Mouse (Mus musculus) stomach, postnatal 0 days (tissue): ENCODE data around the gene Tmem202. TPM values are rescaled to one million over a fixed set of nuclear protein-coding genes. Genes with fewer than 3 reads are reported as not detected.

Source experiments
- ATAC-seq: fragments of 200-750 bp; cut with Nextera tagmentation; 2 replicates; pipeline ENCODE4 v1.8.0; 2017; ENCODE audit not compliant: low FRiP score, low TSS enrichment
- DNase-seq: peaks from one replicate; pipeline ENCODE4 v3.0.0-alpha.2; 2016; ENCODE audit warnings: low spot score
- H3K27ac ChIP-seq: fragments of 300-500 bp; sonication (generic); replicated peaks from 2 replicates; pipeline ENCODE4 v1.5.1; 2014; ENCODE audit warnings: mild to moderate bottlenecking, control low read depth
- H3K27me3 ChIP-seq: fragments of 300-500 bp; sonication (generic); 2 replicates; pipeline ENCODE4 v1.6.1; 2014; ENCODE audit warnings: low read length; ENCODE audit not compliant: control insufficient read depth, insufficient read depth
- H3K36me3 ChIP-seq: fragments of 300-500 bp; sonication (generic); 2 replicates; pipeline ENCODE4 v1.6.1; 2014; ENCODE audit warnings: low read length, mixed read lengths; ENCODE audit not compliant: control insufficient read depth, insufficient read depth
- H3K4me1 ChIP-seq: fragments of 300-500 bp; sonication (generic); replicated peaks from 2 replicates; pipeline ENCODE4 v1.6.1; 2014; ENCODE audit warnings: antibody characterized with exemption; ENCODE audit not compliant: control insufficient read depth, insufficient read depth
- H3K4me2 ChIP-seq: fragments of 300-500 bp; sonication (generic); replicated peaks from 2 replicates; pipeline ENCODE4 v1.6.1; 2014; ENCODE audit warnings: low read depth, mild to moderate bottlenecking, control low read depth, moderate library complexity
- H3K4me3 ChIP-seq: fragments of 300-500 bp; sonication (generic); 2 replicates; pipeline ENCODE4 v1.5.1; 2014; ENCODE audit warnings: low read depth, low read length, control low read depth
- H3K9ac ChIP-seq: fragments of 300-500 bp; sonication (generic); 2 replicates; pipeline ENCODE4 v1.6.1; 2014; ENCODE audit warnings: mild to moderate bottlenecking, low read length, control low read depth, mixed read lengths
- H3K9me3 ChIP-seq: fragments of 300-500 bp; sonication (generic); 2 replicates; pipeline ENCODE4 v1.6.1; 2016; ENCODE audit warnings: low read length; ENCODE audit not compliant: control insufficient read depth
- CTCF ChIP-seq: IDR thresholded peaks from 2 replicates; pipeline ENCODE4 v1.5.1; 2016; ENCODE audit warnings: antibody characterized with exemption, low read depth, mild to moderate bottlenecking, moderate library complexity
- EP300 ChIP-seq: optimal IDR thresholded peaks from 2 replicates; pipeline ENCODE3; 2016; ENCODE audit warnings: antibody characterized with exemption
- WGBS: fragments of 180-500 bp; shearing (Covaris S2); extraction: QIAGEN DNeasy Blood & Tissue Kit; methylation state at CpG from one replicate; pipeline ENCODE4 v1.1.7; 2014; 5-methylcytosine and 5-hydroxymethylcytosine counted together
- polyA plus RNA-seq: library from polyadenylated mRNA; unstranded; fragments of >200 nt; fragmentation: Nextera tagmentation; extraction: Ambion mirVana; gene quantifications from 2 replicates; pipeline ENCODE4 v1.2.1, GENCODE M21; 2015

Gene Tmem202
- polyA plus RNA-seq, 1 experiment from 2014 or later: 0.25 TPM

- H3K9me3 ChIP-seq: no peaks in the 10 kb centered on the region
- H3K36me3 ChIP-seq: no peaks in the 10 kb centered on the region
- DNase-seq (no peak), ATAC-seq (no peak)
- H3K4me3 ChIP-seq: no peak overlapping the region
- no peaks in the 10 kb centered on the region for H3K27me3 ChIP-seq
- no peak for TF ChIP-seq EP300
- no peak for TF ChIP-seq CTCF
- H3K4me2 ChIP-seq: no peak overlapping the region
- WGBS: 47% methylated on average over 5 of the region's 5 CpGs
- H3K27ac ChIP-seq: no peak overlapping the region
- H3K4me1 ChIP-seq: no peaks in the 10 kb centered on the region
- H3K9ac ChIP-seq: no peak overlapping the region
Observed at GRCm38 (mm10) chr9:59531645-59532044, 8.0 kb downstream of the Tmem202 start.

GRCm38 (mm10) chr9:59528274-59528673 lies 11.4 kb downstream of the Tmem202 start:
- Histone ChIP-seq H3K36me3 (no peaks in the 10 kb centered on the region), H3K4me3 (no peak overlapping the region), H3K27ac (no peak overlapping the region), H3K4me2 (no peak overlapping the region), H3K27me3 (no peaks in the 10 kb centered on the region), H3K9me3 (no peaks in the 10 kb centered on the region), H3K4me1 (no peaks in the 10 kb centered on the region), H3K9ac (no peak overlapping the region)
- TF ChIP-seq EP300 (no peak), CTCF (no peak)
- ATAC-seq (no peak), DNase-seq (no peak)
- 83% methylated on average over 2 of the region's 2 CpGs for WGBS

GRCm38 (mm10) chr9:59527580-59527979 lies 12.1 kb downstream of the Tmem202 start:
- Histone ChIP-seq H3K4me1 (no peaks in the 10 kb centered on the region), H3K4me2 (no peak overlapping the region), H3K27ac (no peak overlapping the region), H3K27me3 (no peaks in the 10 kb centered on the region), H3K36me3 (no peaks in the 10 kb centered on the region), H3K9ac (no peak overlapping the region), H3K4me3 (no peak overlapping the region), H3K9me3 (no peaks in the 10 kb centered on the region)
- no peak for TF ChIP-seq EP300
- TF ChIP-seq CTCF: no peak
- no peak for DNase-seq
- 85% methylated on average over 3 of the region's 3 CpGs for WGBS
- no peak for ATAC-seq

- no peaks in the 10 kb centered on the region for H3K36me3 ChIP-seq
- no peaks in the 10 kb centered on the region for H3K9me3 ChIP-seq
- H3K27ac ChIP-seq: no peak overlapping the region
- H3K4me3 ChIP-seq: no peak overlapping the region
- H3K9ac ChIP-seq: no peak overlapping the region
- WGBS: 74% methylated on average over 6 of the region's 6 CpGs
- TF ChIP-seq EP300: no peak
- H3K27me3 ChIP-seq: no peaks in the 10 kb centered on the region
- no peak overlapping the region for H3K4me2 ChIP-seq
- no peaks in the 10 kb centered on the region for H3K4me1 ChIP-seq
- no peak for ATAC-seq
- DNase-seq: no peak
Observed at GRCm38 (mm10) chr9:59526727-59527126, 12.9 kb downstream of the Tmem202 start.

DNA sequence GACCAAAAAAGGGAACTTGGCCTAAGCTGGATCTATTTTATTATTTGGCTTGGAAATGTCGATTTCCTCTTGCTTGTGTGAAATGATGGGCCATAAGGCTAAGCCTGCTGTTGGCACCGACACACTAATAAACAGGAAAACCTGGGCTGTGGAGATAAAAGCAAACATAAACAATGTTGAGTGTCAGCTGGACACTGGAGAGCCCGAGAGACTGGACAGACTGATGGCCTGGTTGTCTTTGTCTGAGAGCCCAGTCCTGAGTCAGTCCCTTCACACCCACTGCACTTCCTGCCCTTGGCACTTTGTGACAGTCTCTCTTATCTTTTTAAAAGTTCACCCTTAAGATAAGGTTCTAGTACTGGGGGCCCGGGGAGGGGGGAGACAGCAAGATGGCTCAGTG lies 16.7 kb downstream of the Tmem202 start:
- ATAC-seq: no peak
- no peak for DNase-seq
- H3K4me2 ChIP-seq: no peak overlapping the region
- no peaks in the 10 kb centered on the region for H3K9me3 ChIP-seq
- H3K36me3 ChIP-seq: no peaks in the 10 kb centered on the region
- H3K4me1 ChIP-seq: no peaks in the 10 kb centered on the region
- H3K4me3 ChIP-seq: no peak overlapping the region
- no peaks in the 10 kb centered on the region for H3K27me3 ChIP-seq
- no peak overlapping the region for H3K27ac ChIP-seq
- 43% methylated on average over 4 of the region's 4 CpGs for WGBS
- TF ChIP-seq CTCF (no peak), EP300 (no peak)
- H3K9ac ChIP-seq: no peak overlapping the region

GRCm38 (mm10) chr9:59519396-59519795 lies 20.3 kb downstream of the Tmem202 start:
- Histone ChIP-seq H3K4me1 (no peaks in the 10 kb centered on the region), H3K9ac (no peak overlapping the region), H3K36me3 (no peaks in the 10 kb centered on the region), H3K27me3 (no peaks in the 10 kb centered on the region), H3K27ac (no peak overlapping the region), H3K9me3 (no peaks in the 10 kb centered on the region), H3K4me2 (no peak overlapping the region), H3K4me3 (no peak overlapping the region)
- no peak for DNase-seq
- TF ChIP-seq EP300 (no peak), CTCF (no peak)
- WGBS: 80% methylated on average over 2 of the region's 2 CpGs
- no peak for ATAC-seq
